Mouse (Mus musculus): Measurements from ENCODE around the gene Ppp2r3d. TPM values are rescaled to one million over a fixed set of nuclear protein-coding genes. Genes with fewer than 3 reads are reported as not detected.
A peak's percentile ranks its signal among the peaks of the same experiment; 100 is the strongest.

The Ppp2r3d gene
- polyA plus RNA-seq, 1 experiment from 2014 or later: 110 TPM

DNA sequence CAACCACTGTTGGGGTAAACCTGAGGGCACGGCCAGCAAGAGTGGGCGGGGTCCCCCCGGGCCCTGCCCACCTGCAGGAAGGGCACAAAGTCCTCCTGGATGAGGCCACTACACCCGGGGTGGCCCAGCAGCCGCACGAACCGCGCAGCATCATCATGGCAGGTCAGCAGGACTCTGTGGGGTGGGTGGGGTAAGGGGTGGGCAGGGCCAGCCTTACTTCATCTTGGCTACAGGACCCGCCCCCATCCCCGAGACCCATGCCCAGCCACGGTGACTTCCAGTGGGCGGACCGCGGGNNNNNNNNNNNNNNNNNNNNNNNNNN is 36.0 kb downstream of the Ppp2r3d start:
- Histone ChIP-seq H3K4me2 (ENCODE audit: low read depth, low read length) (no peak overlapping the region), H3K4me1 (ENCODE audit: control insufficient read depth, insufficient read depth, low read length) (no peaks in the 10 kb centered on the region), H3K9me3 (ENCODE audit: control insufficient read depth, low read length) (peaks cover 35% of the 10 kb centered on the region), H3K27ac (replicated peaks; ENCODE audit: low read depth, low read length) (no peak overlapping the region), H3K9ac (ENCODE audit: low read depth, low read length) (no peak overlapping the region), H3K27me3 (replicated peaks; ENCODE audit: control insufficient read depth, insufficient read depth, low read length) (no peaks in the 10 kb centered on the region), H3K4me3 (ENCODE audit: low read depth, low read length) (no peak overlapping the region), H3K36me3 (ENCODE audit: control insufficient read depth, insufficient read depth, low read length) (peaks cover 36% of the 10 kb centered on the region)
- ATAC-seq (ENCODE audit: low read depth) (peak; percentile 42; the same call in 1 of the 2 replicates), DNase-seq (ENCODE audit: low spot score) (peak; percentile 11)
- WGBS: 95% methylated on average over 10 of the region's 14 CpGs

DNA sequence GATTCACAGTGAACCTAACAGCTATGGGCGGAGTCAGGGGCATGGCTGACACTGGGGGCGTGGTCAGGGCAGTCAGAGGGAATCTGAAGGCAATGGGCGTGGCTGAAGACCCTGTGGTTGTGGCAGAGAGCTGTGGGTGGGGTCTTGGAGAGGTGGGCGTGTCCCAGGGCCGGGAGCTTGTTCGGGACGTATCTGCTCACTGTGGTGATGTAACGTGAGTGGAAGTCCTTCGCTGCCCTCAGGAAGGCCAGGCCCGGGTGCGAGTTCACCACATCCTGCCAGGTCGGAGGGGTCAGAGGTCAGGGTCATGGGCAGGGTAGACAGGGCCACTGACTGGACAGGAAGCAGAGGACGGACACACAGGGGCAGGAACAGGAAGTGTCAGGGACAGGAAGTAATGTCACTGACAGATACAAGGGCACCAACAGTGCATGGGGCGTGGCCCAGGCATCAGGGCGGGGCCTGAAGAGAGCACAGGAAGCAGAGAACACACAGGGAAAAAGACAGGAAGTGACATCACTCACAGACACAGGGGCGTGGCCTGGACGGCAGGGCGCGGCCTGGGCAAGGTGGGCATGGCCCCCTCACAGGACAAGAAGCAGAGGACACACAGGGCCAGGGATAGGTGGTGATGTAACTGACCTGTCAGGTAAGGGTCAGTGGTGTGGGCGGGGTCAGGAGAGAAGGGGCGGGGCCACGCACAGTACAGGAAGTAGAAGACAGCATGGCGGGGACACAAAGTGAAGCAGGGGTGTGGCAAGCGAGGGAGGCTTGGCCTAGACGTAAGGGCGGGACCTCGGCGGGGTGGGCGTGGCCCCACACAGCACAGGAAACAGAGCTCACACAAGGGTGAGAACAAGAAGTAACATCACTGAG is 36.6 kb downstream of the Ppp2r3d start:
- Histone ChIP-seq H3K9me3 (ENCODE audit: control insufficient read depth, low read length) (peaks cover 35% of the 10 kb centered on the region), H3K27me3 (replicated peaks; ENCODE audit: control insufficient read depth, insufficient read depth, low read length) (no peaks in the 10 kb centered on the region), H3K27ac (replicated peaks; ENCODE audit: low read depth, low read length) (no peak overlapping the region), H3K4me3 (ENCODE audit: low read depth, low read length) (no peak overlapping the region), H3K4me2 (ENCODE audit: low read depth, low read length) (no peak overlapping the region), H3K9ac (ENCODE audit: low read depth, low read length) (no peak overlapping the region), H3K36me3 (ENCODE audit: control insufficient read depth, insufficient read depth, low read length) (peaks cover 36% of the 10 kb centered on the region), H3K4me1 (ENCODE audit: control insufficient read depth, insufficient read depth, low read length) (no peaks in the 10 kb centered on the region)
- ATAC-seq (ENCODE audit: low read depth) (peak; percentile 65), DNase-seq (ENCODE audit: low spot score) (peak; percentile 0)
- WGBS: 92% methylated on average over 25 of the region's 29 CpGs

DNA sequence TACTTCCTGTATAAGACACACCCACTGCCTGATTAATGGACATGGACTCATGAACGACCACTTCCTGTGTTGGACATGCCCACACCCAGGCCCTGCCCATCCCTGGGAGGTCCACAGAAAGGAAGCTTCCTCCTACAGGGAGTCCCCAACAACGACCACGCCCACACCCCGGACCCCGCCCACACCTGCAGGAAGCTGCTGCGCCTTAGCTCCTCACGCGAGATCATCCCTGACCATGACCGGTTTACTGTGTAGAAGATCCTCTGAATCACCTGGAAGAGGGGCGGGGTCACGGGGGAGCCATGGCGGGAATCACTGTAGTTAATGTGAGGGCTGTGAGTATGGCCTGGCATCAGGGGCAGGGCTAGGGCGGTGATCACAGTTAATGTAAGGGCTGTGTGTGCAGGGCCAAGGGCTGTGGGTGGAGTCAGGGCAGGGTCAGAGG is 37.3 kb downstream of the Ppp2r3d start:
- Histone ChIP-seq H3K27me3 (replicated peaks; ENCODE audit: control insufficient read depth, insufficient read depth, low read length) (no peaks in the 10 kb centered on the region), H3K36me3 (ENCODE audit: control insufficient read depth, insufficient read depth, low read length) (peaks cover 36% of the 10 kb centered on the region), H3K27ac (replicated peaks; ENCODE audit: low read depth, low read length) (no peak overlapping the region), H3K4me2 (ENCODE audit: low read depth, low read length) (no peak overlapping the region), H3K4me1 (ENCODE audit: control insufficient read depth, insufficient read depth, low read length) (no peaks in the 10 kb centered on the region), H3K9me3 (ENCODE audit: control insufficient read depth, low read length) (peaks cover 35% of the 10 kb centered on the region), H3K4me3 (ENCODE audit: low read depth, low read length) (no peak overlapping the region), H3K9ac (ENCODE audit: low read depth, low read length) (no peak overlapping the region)
- DNase-seq (ENCODE audit: low spot score) (peak; percentile 8), ATAC-seq (ENCODE audit: low read depth) (peak; percentile 69)
- WGBS: 92% methylated on average over 13 of the region's 13 CpGs

- DNase-seq (ENCODE audit: low spot score): peak; percentile 0
- no peak overlapping the region for H3K27ac ChIP-seq (replicated peaks; ENCODE audit: low read depth, low read length)
- H3K9me3 ChIP-seq (ENCODE audit: control insufficient read depth, low read length): peaks cover 35% of the 10 kb centered on the region
- H3K4me3 ChIP-seq (ENCODE audit: low read depth, low read length): no peak overlapping the region
- H3K9ac ChIP-seq (ENCODE audit: low read depth, low read length): no peak overlapping the region
- no peaks in the 10 kb centered on the region for H3K4me1 ChIP-seq (ENCODE audit: control insufficient read depth, insufficient read depth, low read length)
- H3K36me3 ChIP-seq (ENCODE audit: control insufficient read depth, insufficient read depth, low read length): peaks cover 36% of the 10 kb centered on the region
- WGBS: 94% methylated on average over 18 of the region's 22 CpGs
- no peaks in the 10 kb centered on the region for H3K27me3 ChIP-seq (replicated peaks; ENCODE audit: control insufficient read depth, insufficient read depth, low read length)
- H3K4me2 ChIP-seq (ENCODE audit: low read depth, low read length): no peak overlapping the region
- ATAC-seq (ENCODE audit: low read depth): peak; percentile 9; the same call in 1 of the 2 replicates
These were observed 37.9 kb downstream of the Ppp2r3d start for GRCm38 (mm10) chr9:124438686-124439346.

DNA sequence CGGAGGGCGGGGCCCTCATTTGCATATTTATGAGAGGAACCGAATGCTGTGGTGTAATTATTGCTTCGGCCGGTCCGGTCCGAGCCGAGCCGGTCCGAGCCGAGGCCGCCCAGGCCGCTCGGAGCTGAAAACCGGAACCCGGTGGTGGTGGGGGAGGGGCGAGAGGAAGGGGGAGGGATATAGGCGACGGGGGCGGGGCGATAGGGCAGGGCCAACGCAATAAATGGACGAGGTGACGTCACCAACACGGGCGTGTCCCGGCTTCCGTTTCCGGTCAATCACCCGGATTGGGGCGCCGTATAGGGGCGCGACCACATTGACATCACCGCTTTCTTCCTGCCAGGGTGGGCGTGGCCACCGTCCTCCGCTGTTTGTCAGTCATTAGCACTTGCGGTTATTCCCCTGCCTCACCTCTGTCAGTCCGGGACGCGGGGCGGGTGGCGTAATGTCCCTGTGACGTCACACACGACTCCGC is 51.2 kb downstream of the Ppp2r3d start:
- ATAC-seq (ENCODE audit: low read depth) (peak; percentile 14), DNase-seq (ENCODE audit: low spot score) (peak; percentile 97)
- H3K27me3 ChIP-seq (replicated peaks; ENCODE audit: control insufficient read depth, insufficient read depth, low read length): no peaks in the 10 kb centered on the region
- WGBS: 1% methylated on average over 34 of the region's 47 CpGs
- H3K36me3 ChIP-seq (ENCODE audit: control insufficient read depth, insufficient read depth, low read length): no peaks in the 10 kb centered on the region
- no peaks in the 10 kb centered on the region for H3K9me3 ChIP-seq (ENCODE audit: control insufficient read depth, low read length)
- peak overlapping the region; percentile 55 for H3K4me2 ChIP-seq (ENCODE audit: low read depth, low read length)
- H3K4me3 ChIP-seq (ENCODE audit: low read depth, low read length): peak overlapping the region; percentile 73
- H3K27ac ChIP-seq (replicated peaks; ENCODE audit: low read depth, low read length): peak overlapping the region; percentile 98
- H3K9ac ChIP-seq (ENCODE audit: low read depth, low read length): peak overlapping the region; percentile 75
- no peaks in the 10 kb centered on the region for H3K4me1 ChIP-seq (ENCODE audit: control insufficient read depth, insufficient read depth, low read length)

- H3K9ac ChIP-seq (ENCODE audit: low read depth, low read length): peak overlapping the region; percentile 80
- peak overlapping the region; percentile 55 for H3K4me2 ChIP-seq (ENCODE audit: low read depth, low read length)
- peak overlapping the region; percentile 98 for H3K27ac ChIP-seq (replicated peaks; ENCODE audit: low read depth, low read length)
- H3K4me1 ChIP-seq (ENCODE audit: control insufficient read depth, insufficient read depth, low read length): no peaks in the 10 kb centered on the region
- no peaks in the 10 kb centered on the region for H3K27me3 ChIP-seq (replicated peaks; ENCODE audit: control insufficient read depth, insufficient read depth, low read length)
- DNase-seq (ENCODE audit: low spot score) (peak; percentile 100), ATAC-seq (ENCODE audit: low read depth) (peak; percentile 75)
- WGBS: under 1% methylated on average over 46 of the region's 48 CpGs
- no peaks in the 10 kb centered on the region for H3K36me3 ChIP-seq (ENCODE audit: control insufficient read depth, insufficient read depth, low read length)
- no peaks in the 10 kb centered on the region for H3K9me3 ChIP-seq (ENCODE audit: control insufficient read depth, low read length)
- peak overlapping the region; percentile 73 for H3K4me3 ChIP-seq (ENCODE audit: low read depth, low read length)
These were observed 51.9 kb downstream of the Ppp2r3d start for GRCm38 (mm10) chr9:124424542-124425410.

- peak overlapping the region; percentile 55 for H3K4me2 ChIP-seq (ENCODE audit: low read depth, low read length)
- no peaks in the 10 kb centered on the region for H3K9me3 ChIP-seq (ENCODE audit: control insufficient read depth, low read length)
- peak overlapping the region; percentile 98 for H3K27ac ChIP-seq (replicated peaks; ENCODE audit: low read depth, low read length)
- no peak for ATAC-seq (ENCODE audit: low read depth)
- under 1% methylated on average over 27 of the region's 27 CpGs for WGBS
- peak overlapping the region; percentile 73 for H3K4me3 ChIP-seq (ENCODE audit: low read depth, low read length)
- no peaks in the 10 kb centered on the region for H3K27me3 ChIP-seq (replicated peaks; ENCODE audit: control insufficient read depth, insufficient read depth, low read length)
- DNase-seq (ENCODE audit: low spot score): no peak
- H3K36me3 ChIP-seq (ENCODE audit: control insufficient read depth, insufficient read depth, low read length): no peaks in the 10 kb centered on the region
- peak overlapping the region; percentile 80 for H3K9ac ChIP-seq (ENCODE audit: low read depth, low read length)
- no peaks in the 10 kb centered on the region for H3K4me1 ChIP-seq (ENCODE audit: control insufficient read depth, insufficient read depth, low read length)
These were observed 52.5 kb downstream of the Ppp2r3d start for GRCm38 (mm10) chr9:124424292-124424541.

GRCm38 (mm10) chr9:124423552-124424291 is 53.0 kb downstream of the Ppp2r3d start:
- Histone ChIP-seq H3K9me3 (ENCODE audit: control insufficient read depth, low read length) (no peaks in the 10 kb centered on the region), H3K4me2 (ENCODE audit: low read depth, low read length) (peak overlapping the region; percentile 55), H3K36me3 (ENCODE audit: control insufficient read depth, insufficient read depth, low read length) (no peaks in the 10 kb centered on the region), H3K27ac (replicated peaks; ENCODE audit: low read depth, low read length) (peak overlapping the region; percentile 98), H3K4me3 (ENCODE audit: low read depth, low read length) (peak overlapping the region; percentile 73), H3K27me3 (replicated peaks; ENCODE audit: control insufficient read depth, insufficient read depth, low read length) (no peaks in the 10 kb centered on the region), H3K9ac (ENCODE audit: low read depth, low read length) (peak overlapping the region; percentile 80), H3K4me1 (ENCODE audit: control insufficient read depth, insufficient read depth, low read length) (no peaks in the 10 kb centered on the region)
- under 1% methylated on average over 62 of the region's 74 CpGs for WGBS
- DNase-seq (ENCODE audit: low spot score) (peak; percentile 99), ATAC-seq (ENCODE audit: low read depth) (peak; percentile 81)
